In the genomic region with DNA sequence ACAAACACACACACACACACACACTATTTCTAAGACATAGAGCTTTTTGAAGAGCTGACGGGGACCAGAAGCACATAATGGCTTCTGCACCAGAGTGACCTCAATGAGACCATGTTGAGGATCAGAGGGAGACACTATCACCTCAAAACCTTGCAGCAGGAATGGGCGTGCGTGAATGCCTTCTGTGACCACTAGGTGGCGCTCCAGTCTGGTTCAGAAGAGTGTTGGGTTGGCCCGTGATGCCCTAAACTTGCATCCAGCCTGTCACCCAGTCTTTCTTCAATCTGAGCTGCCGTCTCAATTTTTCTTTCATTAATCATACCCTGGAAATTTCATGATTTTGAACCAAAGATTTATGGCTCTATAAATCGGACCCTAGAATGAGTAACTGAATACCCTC, we compare ENCODE assay signal across 8 mouse cellular contexts.
DNase-seq lines count a peak whose midpoint lies in the region; ATAC-seq and TF ChIP-seq lines count a peak whose summit lies in the region.

No protein-coding gene starts in this region.

- H3K27me3 ChIP-seq in embryonic facial prominence, embryonic 13.5 days = no peaks in the 10 kb centered on the region
- H3K27me3 ChIP-seq in heart, embryonic 13.5 days (replicated peaks) = no peaks in the 10 kb centered on the region
- H3K27me3 ChIP-seq in lung, embryonic 14.5 days (ENCODE audit: insufficient read depth, low read length) = no peaks in the 10 kb centered on the region

- H3K9ac ChIP-seq in embryonic facial prominence, embryonic 13.5 days = no peak overlapping the region
- 0 out of 2 replicates have a peak overlapping the region, but pooled peaks have one; percentile 12 for H3K9ac ChIP-seq in heart, embryonic 13.5 days
- H3K9ac ChIP-seq in lung, embryonic 14.5 days = no peak overlapping the region

- no peak overlapping the region for H3K4me3 ChIP-seq in embryonic facial prominence, embryonic 13.5 days
- no peak overlapping the region for H3K4me3 ChIP-seq in heart, embryonic 13.5 days
- no peak overlapping the region for H3K4me3 ChIP-seq in lung, embryonic 14.5 days (ENCODE audit: low read depth, low read length)

- WGBS in embryonic facial prominence, embryonic 13.5 days = 5% methylated on average over 7 of the region's 7 CpGs
- 9% methylated on average over 7 of the region's 7 CpGs for WGBS in heart, embryonic 13.5 days
- 4% methylated on average over 7 of the region's 7 CpGs for whole genome bisulfite sequencing in lung, embryonic 14.5 days

- TF ChIP-seq CTCF in lung, embryonic 14.5 days (IDR thresholded peaks at IDR 0.05; ENCODE audit: low read depth) = peak; percentile 99

- H3K27ac ChIP-seq in embryonic facial prominence, embryonic 13.5 days = no peak overlapping the region
- H3K27ac ChIP-seq in heart, embryonic 13.5 days (replicated peaks) = no peak overlapping the region
- H3K27ac ChIP-seq in lung, embryonic 14.5 days (ENCODE audit: low read depth) = no peak overlapping the region

- peaks cover 16% of the 10 kb centered on the region for H3K4me1 ChIP-seq in embryonic facial prominence, embryonic 13.5 days
- H3K4me1 ChIP-seq in heart, embryonic 13.5 days = peaks cover 53% of the 10 kb centered on the region
- peaks cover 4% of the 10 kb centered on the region; the same call in 1 of the 2 replicates for H3K4me1 ChIP-seq in lung, embryonic 14.5 days (ENCODE audit: insufficient read depth)

- ATAC-seq in embryonic facial prominence, embryonic 13.5 days (ENCODE audit: insufficient number of reproducible peaks, insufficient read depth, low FRiP score, low TSS enrichment, low read depth) = 0 out of 2 replicates have a peak, but pooled peaks have one; percentile 28
- no peak for ATAC-seq in heart, embryonic 13.5 days (ENCODE audit: extremely low read depth, insufficient number of reproducible peaks, low FRiP score, low TSS enrichment)
- peak; percentile 43; the same call in 1 of the 2 replicates for ATAC-seq in lung, embryonic 14.5 days (ENCODE audit: insufficient read depth)

- no peak overlapping the region for H3K4me2 ChIP-seq in embryonic facial prominence, embryonic 13.5 days
- no peak overlapping the region for H3K4me2 ChIP-seq in heart, embryonic 13.5 days
- no peak overlapping the region for H3K4me2 ChIP-seq in lung, embryonic 14.5 days

- H3K9me3 ChIP-seq in embryonic facial prominence, embryonic 13.5 days = no peaks in the 10 kb centered on the region
- H3K9me3 ChIP-seq in heart, embryonic 13.5 days = no peaks in the 10 kb centered on the region
- no peaks in the 10 kb centered on the region for H3K9me3 ChIP-seq in lung, embryonic 14.5 days (ENCODE audit: low read depth, low read length)

- peaks cover 22% of the 10 kb centered on the region for H3K36me3 ChIP-seq in embryonic facial prominence, embryonic 13.5 days
- H3K36me3 ChIP-seq in heart, embryonic 13.5 days = peaks cover 18% of the 10 kb centered on the region
- peaks cover 19% of the 10 kb centered on the region for H3K36me3 ChIP-seq in lung, embryonic 14.5 days (ENCODE audit: insufficient read depth)

- DNase-seq in CD8-positive naive resting alpha-beta T cell, adult 2 months (ENCODE audit: low read depth in 2 of 2, low spot score in 2 of 2) = peak; percentile 82 to 84
- peak; percentile 84 to 86 for DNase-seq in adrenal gland, postnatal 36 days
- DNase-seq in kidney, postnatal 4 days = peak; percentile 88 to 89
- peak; percentile 90 for DNase-seq in lung, embryonic 14.5 days
- DNase-seq in retina, adult 2 months (ENCODE audit: low read depth, low spot score) = peak; percentile 44
- peak; percentile 81 for DNase-seq in thymus, postnatal 25 days
